Mouse (Mus musculus) common myeloid progenitor, adult 5-6 weeks (primary cell): Measurements from ENCODE around the gene Gse1. TPM values are rescaled to one million over a fixed set of nuclear protein-coding genes. Genes with fewer than 3 reads are reported as not detected.

Experiments used
- ATAC-seq: replicated peaks from 2 replicates; pipeline ENCODE4 v1.8.0; 2016; ENCODE audit warnings: low read depth, mild to moderate bottlenecking, moderate TSS enrichment, inconsistent platforms; ENCODE audit not compliant: poor library complexity, severe bottlenecking
- total RNA-seq: library from RNA; stranded (forward); fragments of 200-1000, 187-1606 nt; gene quantifications from 2 replicates; pipeline ENCODE4 v1.2.3, GENCODE M21; 2017

Gene Gse1
- total RNA-seq, 1 experiment from 2014 or later, result 46.6 TPM

- no peak for ATAC-seq
Observed at GRCm38 (mm10) chr8:120232398-120232797, 4.1 kb downstream of the Gse1 start.

DNA sequence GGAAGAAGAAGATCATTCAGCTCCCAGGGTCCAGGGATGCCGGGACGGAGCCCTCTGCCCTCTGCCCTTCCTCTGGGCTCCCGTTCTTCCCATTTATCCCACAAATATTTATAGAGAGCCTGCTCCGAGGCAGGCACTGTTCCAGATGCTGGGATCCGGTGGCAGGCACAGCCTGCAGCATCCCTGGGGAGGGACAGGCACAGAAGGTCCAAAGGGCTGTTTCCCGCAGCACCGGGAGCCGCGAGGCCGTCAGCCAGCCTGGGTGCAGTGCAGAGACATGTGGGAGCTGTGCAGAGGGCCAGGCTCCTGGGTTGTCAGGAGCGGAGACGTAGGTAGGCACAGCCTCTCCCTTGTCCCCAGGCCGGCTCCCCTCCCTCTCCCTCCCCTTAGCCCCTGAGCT lies 4.7 kb downstream of the Gse1 start:
- ATAC-seq, result no peak

DNA sequence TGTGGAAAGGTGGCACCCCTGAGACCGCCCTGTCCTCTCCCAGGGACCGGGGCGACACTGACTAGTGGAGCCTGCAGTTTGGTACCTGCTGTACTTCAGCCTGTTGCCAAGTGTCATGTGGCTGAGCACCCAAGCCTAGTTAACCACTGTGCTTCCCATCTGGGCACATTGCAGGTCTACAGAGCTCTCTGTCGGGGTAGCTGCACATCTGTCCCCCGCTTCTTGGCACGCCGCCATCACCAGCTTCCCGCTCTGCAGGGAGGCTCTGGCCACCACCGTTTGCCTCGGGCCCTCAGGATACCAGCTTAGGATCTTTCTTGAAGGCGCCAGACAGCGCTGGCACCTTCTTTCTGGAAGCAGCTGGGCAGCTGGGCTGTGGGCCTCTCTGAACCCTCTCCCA lies 6.2 kb downstream of the Gse1 start:
- ATAC-seq, result no peak

- ATAC-seq, result no peak
Observed at GRCm38 (mm10) chr8:120234866-120235265, 6.6 kb downstream of the Gse1 start.

DNA sequence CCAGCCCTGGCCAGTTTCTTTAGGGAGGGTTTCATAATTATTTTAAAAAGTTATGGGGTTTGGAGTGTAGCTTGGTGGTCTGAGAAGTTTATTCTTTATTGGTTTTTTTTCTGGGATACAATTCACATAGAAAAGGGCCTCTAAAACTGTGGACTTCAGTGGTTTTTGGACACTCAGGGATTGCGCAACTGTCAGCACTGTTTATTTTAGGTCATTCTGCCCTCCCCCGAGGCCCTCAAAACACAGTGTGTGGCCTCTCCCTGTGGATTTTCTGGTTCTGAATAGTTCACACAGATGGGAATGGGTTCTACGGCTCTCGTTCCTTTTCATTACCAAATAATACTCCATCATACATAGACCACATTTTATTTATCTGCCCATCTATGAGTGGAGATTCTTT lies 15.0 kb downstream of the Gse1 start:
- ATAC-seq, result no peak

- no peak for ATAC-seq
Observed at GRCm38 (mm10) chr8:120243916-120244451, 15.7 kb downstream of the Gse1 start.

GRCm38 (mm10) chr8:120244553-120244952 lies 16.3 kb downstream of the Gse1 start:
- ATAC-seq, result no peak

GRCm38 (mm10) chr8:120247618-120248017 lies 19.4 kb downstream of the Gse1 start:
- no peak for ATAC-seq

DNA sequence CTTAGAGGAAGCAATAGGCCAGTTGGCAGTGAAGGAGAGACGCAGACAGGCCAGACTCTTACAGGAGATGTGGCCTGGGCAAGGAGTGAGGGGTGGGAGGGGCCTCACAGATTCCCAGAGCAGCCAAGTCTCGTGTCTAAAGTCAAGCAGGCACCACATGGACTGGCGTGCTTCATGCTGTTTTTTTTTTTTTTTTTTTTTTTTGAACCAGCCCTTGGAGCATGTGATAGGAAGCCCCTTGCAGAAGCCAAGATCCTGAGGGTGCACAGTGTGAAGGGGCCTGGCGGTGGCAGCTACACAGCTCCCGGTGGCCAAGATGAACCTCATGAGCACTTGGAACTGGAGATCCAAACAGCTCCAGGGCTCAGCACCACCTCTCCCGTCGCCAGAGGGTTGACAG lies 19.8 kb downstream of the Gse1 start:
- ATAC-seq, result no peak

GRCm38 (mm10) chr8:120248451-120248850 lies 20.2 kb downstream of the Gse1 start:
- no peak for ATAC-seq

DNA sequence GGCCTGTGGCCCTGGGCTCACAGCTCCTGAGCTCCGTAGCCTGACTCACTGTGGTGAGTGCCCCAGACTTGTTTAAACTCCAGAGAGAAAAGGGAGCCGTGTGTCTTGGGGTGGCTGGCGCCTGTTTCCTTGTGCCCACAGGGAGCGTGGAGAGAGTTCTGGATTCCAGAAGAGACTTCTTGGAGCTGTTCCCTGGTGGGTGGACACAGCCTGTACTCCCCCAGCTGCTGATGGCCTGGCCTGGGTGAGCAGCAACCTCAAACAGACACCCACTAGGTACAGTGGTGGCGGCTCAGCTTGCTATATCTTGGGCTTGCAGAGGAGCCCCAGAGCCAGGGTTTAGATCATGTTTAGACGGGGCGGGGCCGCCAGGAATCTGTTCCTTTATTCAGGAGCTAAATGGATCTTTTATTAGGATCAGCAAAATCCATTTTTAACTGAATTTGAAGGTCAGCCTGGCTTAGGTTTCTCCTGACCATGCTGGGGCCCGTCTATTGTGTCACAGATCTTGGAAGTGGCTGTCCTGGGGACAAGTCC lies 21.6 kb downstream of the Gse1 start:
- ATAC-seq, result no peak

GRCm38 (mm10) chr8:120250750-120251410 lies 22.6 kb downstream of the Gse1 start:
- ATAC-seq, result no peak

DNA sequence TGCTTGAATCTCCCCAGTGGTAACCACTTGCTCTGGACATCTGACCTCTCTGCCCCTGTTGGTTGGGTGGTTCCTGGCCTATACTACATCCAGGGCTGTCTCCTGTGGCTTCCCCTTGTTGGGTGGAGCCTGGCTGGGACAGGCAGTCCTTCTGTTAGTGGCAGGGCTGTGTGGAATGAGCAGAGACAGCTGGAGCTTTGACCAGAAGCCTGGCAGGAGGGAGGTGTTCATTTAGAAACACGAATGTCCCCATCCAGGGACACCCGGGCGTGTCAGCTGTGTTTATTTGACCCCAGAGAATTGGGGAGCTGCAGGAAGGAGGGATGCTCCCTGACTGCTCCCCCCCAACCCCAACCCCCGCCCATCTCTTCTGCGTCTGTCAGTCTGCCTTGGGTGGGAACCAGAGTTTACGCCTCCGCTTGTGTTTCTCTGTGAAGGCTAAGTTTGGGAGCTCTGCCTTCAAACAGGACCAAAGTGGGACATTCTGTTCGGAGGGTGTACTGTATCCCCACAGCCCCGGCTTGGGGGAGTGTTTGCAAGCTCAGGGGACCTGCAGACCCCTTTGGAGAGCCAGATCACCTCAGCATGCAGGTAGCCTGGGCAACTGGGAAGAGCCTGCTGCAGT lies 23.3 kb downstream of the Gse1 start:
- no peak for ATAC-seq

DNA sequence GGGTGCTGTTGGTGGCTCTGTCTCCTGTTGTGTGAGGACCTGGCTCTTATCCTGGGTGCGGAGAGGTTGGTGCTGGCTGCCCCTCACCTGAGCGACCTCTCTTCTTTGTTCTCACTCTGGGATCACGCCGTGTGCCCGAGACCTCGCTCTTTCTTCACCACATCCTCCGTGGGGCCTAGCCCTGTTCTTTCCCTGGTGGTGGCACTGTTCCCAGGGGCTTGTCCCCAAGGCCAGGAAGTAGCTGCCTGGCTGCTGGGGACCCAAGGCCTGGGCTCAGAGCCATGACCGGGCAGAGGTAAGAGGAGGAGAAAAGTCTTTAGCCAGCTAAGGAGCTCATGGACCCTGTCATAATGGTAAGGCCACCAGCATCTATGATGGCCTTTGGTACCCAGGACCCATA lies 25.4 kb downstream of the Gse1 start:
- no peak for ATAC-seq

GRCm38 (mm10) chr8:120255406-120255987 lies 27.2 kb downstream of the Gse1 start:
- no peak for ATAC-seq

- ATAC-seq, result no peak
Observed at GRCm38 (mm10) chr8:120256958-120257357, 28.7 kb downstream of the Gse1 start.

GRCm38 (mm10) chr8:120259206-120259605 lies 30.9 kb downstream of the Gse1 start:
- ATAC-seq, result no peak

GRCm38 (mm10) chr8:120260677-120261076 lies 32.4 kb downstream of the Gse1 start:
- ATAC-seq, result no peak

DNA sequence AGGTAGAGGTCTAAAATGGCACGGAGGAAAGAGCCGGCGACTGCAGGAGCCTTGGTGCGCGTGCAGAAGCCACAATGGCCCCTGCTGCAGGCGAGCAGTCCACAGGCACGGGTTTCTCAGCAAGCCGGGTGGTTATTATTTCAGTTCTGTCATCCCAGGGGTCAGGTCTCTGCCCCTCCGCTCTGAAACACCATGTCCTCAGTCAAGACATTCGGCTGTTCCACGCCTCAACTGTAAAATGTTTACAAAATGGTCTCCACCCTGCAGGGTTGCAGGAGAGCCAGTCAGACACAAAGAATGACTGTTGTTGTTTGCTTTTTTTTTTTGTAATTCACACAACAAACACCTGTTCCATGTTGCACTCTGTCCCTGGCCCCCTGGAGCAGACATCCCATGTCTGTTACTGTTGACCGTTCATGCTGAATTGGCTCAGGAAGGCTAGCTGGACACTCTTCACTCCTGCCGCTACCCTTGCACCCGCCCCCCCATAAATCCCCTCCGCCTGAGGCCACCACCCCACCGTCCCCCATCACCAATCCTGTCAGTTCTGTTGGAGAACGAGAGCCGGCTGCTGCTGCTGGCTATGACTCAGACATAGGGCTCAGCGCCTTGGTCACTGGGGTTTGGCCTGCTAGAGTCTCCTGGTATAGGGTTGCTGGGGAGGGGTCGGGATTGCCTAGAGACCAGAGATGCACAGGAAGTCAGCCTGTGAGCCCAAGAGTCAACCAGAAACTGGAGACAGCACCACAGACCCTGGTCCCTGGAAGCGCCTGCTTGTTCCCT lies 33.3 kb downstream of the Gse1 start:
- ATAC-seq, result no peak

DNA sequence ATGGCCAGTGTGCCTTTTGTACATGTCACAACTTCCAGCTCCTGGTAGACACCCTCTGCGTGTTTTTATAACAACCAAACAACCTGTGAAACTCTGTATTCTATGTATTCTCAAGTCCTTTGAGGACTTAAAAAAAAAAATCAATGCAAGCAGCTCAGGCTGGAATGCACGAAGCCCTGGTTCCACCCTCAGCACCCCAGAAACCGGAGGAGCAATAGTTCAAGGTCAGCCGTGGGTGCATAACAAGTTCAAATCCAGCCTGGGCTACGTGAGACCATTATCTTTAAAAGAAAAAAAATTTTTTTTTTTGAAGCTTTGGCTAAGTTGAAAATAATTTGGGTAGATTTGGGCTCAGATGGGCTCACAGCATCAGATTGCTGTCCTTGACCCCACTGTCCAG lies 35.6 kb downstream of the Gse1 start:
- no peak for ATAC-seq
